ENCODE assay signal across 20 mouse cellular contexts in genomic region chr10:119415106-119415505, GRCm38 (mm10). TPM values are rescaled to one million over a fixed set of nuclear protein-coding genes. Genes with fewer than 3 reads are reported as not detected.
A peak's percentile ranks its signal among the peaks of the same experiment; 100 is the strongest.
DNase-seq lines count a peak whose midpoint lies in the region; ATAC-seq lines count a peak whose summit lies in the region.
"Had no signal": no experiment of that assay in that cellular context is flagged by ENCODE, and none has a peak within 500 bp of the region (broad histone marks: within the 10 kb centered on the region; RNA-seq: fewer than 3 reads in every experiment).

No protein-coding gene starts in this region.

- H3K27me3 ChIP-seq in hindbrain, embryonic 11.5 days (ENCODE audit: control insufficient read depth, insufficient read depth, low read length) = no peaks in the 10 kb centered on the region
- H3K27me3 ChIP-seq in hindbrain, embryonic 14.5 days (ENCODE audit: control insufficient read depth, insufficient read depth, low read length) = no peaks in the 10 kb centered on the region
- H3K27me3 ChIP-seq in midbrain, embryonic 11.5 days (ENCODE audit: control insufficient read depth, insufficient read depth, low read length) = no peaks in the 10 kb centered on the region
- no peaks in the 10 kb centered on the region for H3K27me3 ChIP-seq in midbrain, embryonic 10.5 days (ENCODE audit: low read depth, poor library complexity, severe bottlenecking)
- no peaks in the 10 kb centered on the region for H3K27me3 ChIP-seq in hindbrain, embryonic 16.5 days (replicated peaks; ENCODE audit: control insufficient read depth, insufficient read depth, low read length)
- H3K27me3 ChIP-seq: forebrain, embryonic 15.5 days; heart, embryonic 13.5 days had no signal

- H3K9ac ChIP-seq in hindbrain, embryonic 11.5 days (ENCODE audit: low read depth, low read length) = no peak overlapping the region
- no peak overlapping the region for H3K9ac ChIP-seq in hindbrain, embryonic 14.5 days
- no peak overlapping the region for H3K9ac ChIP-seq in midbrain, embryonic 11.5 days (ENCODE audit: low read length)
- no peak overlapping the region for H3K9ac ChIP-seq in hindbrain, embryonic 16.5 days (ENCODE audit: low read depth, low read length)
- H3K9ac ChIP-seq: forebrain, embryonic 15.5 days; heart, embryonic 13.5 days had no signal

- H3K9me3 ChIP-seq in hindbrain, embryonic 11.5 days (ENCODE audit: control insufficient read depth, low read length) = no peaks in the 10 kb centered on the region
- no peaks in the 10 kb centered on the region for H3K9me3 ChIP-seq in hindbrain, embryonic 14.5 days (ENCODE audit: control insufficient read depth, low read length)
- no peaks in the 10 kb centered on the region for H3K9me3 ChIP-seq in midbrain, embryonic 11.5 days (ENCODE audit: control insufficient read depth, low read length)
- no peaks in the 10 kb centered on the region for H3K9me3 ChIP-seq in midbrain, embryonic 10.5 days (replicated peaks)
- H3K9me3 ChIP-seq in hindbrain, embryonic 16.5 days (ENCODE audit: control insufficient read depth, low read length) = no peaks in the 10 kb centered on the region
- H3K9me3 ChIP-seq: embryonic facial prominence, embryonic 10.5 days; forebrain, embryonic 15.5 days; heart, embryonic 13.5 days had no signal

- DNase-seq in cerebellum, postnatal 10 days = peak; percentile 74
- DNase-seq in cerebellum, adult 9-10 months = no peak
- DNase-seq in hindbrain, embryonic 11.5 days (ENCODE audit: low spot score) = peak; percentile 6
- DNase-seq in hindbrain, embryonic 14.5 days (ENCODE audit: low spot score) = no peak
- peak; percentile 80 for DNase-seq in midbrain, embryonic 11.5 days (ENCODE audit: low spot score, missing footprints)
- DNase-seq in midbrain, embryonic 10.5 days (ENCODE audit: low spot score) = no peak
- DNase-seq in urinary bladder, postnatal 4 days (ENCODE audit: low spot score in 2 of 2) = no peak
- DNase-seq: adrenal gland, adult 8-10 months; adrenal gland, postnatal 36 days; B cell, adult 2 months; cerebellum, adult 11-12 months; gastrocnemius, postnatal 36 days; heart, postnatal 36 days had no signal

- no peak overlapping the region for H3K4me2 ChIP-seq in hindbrain, embryonic 11.5 days (replicated peaks; ENCODE audit: low read depth, low read length)
- no peak overlapping the region for H3K4me2 ChIP-seq in hindbrain, embryonic 14.5 days (replicated peaks)
- H3K4me2 ChIP-seq in midbrain, embryonic 11.5 days = no peak overlapping the region
- H3K4me2 ChIP-seq in hindbrain, embryonic 16.5 days (ENCODE audit: low read length) = no peak overlapping the region
- H3K4me2 ChIP-seq: forebrain, embryonic 15.5 days; heart, embryonic 13.5 days had no signal

- no peak overlapping the region for H3K27ac ChIP-seq in hindbrain, embryonic 11.5 days (ENCODE audit: low read depth, low read length)
- no peak overlapping the region for H3K27ac ChIP-seq in hindbrain, embryonic 14.5 days
- no peak overlapping the region for H3K27ac ChIP-seq in midbrain, embryonic 11.5 days (ENCODE audit: low read depth, low read length)
- H3K27ac ChIP-seq in midbrain, embryonic 10.5 days (replicated peaks) = no peak overlapping the region
- H3K27ac ChIP-seq in hindbrain, embryonic 16.5 days (ENCODE audit: low read depth, low read length) = no peak overlapping the region
- H3K27ac ChIP-seq: embryonic facial prominence, embryonic 10.5 days; forebrain, embryonic 15.5 days; heart, embryonic 13.5 days had no signal

- no peaks in the 10 kb centered on the region; the same call in 1 of the 2 replicates for H3K4me1 ChIP-seq in hindbrain, embryonic 11.5 days (replicated peaks; ENCODE audit: control insufficient read depth, insufficient read depth, low read length)
- no peaks in the 10 kb centered on the region for H3K4me1 ChIP-seq in hindbrain, embryonic 14.5 days (replicated peaks; ENCODE audit: control insufficient read depth, insufficient read depth, low read length)
- H3K4me1 ChIP-seq in midbrain, embryonic 11.5 days (ENCODE audit: control insufficient read depth, insufficient read depth, low read length) = no peaks in the 10 kb centered on the region
- no peaks in the 10 kb centered on the region for H3K4me1 ChIP-seq in midbrain, embryonic 10.5 days
- no peaks in the 10 kb centered on the region for H3K4me1 ChIP-seq in hindbrain, embryonic 16.5 days (ENCODE audit: control insufficient read depth, insufficient read depth, low read depth, low read length)
- H3K4me1 ChIP-seq: embryonic facial prominence, embryonic 10.5 days; forebrain, embryonic 15.5 days had no signal

- 55% methylated on average over 4 of the region's 4 CpGs for WGBS in hindbrain, embryonic 11.5 days
- 59% methylated on average over 4 of the region's 4 CpGs for WGBS in hindbrain, embryonic 14.5 days
- WGBS in midbrain, embryonic 11.5 days = 80% methylated on average over 4 of the region's 4 CpGs
- 66% methylated on average over 4 of the region's 4 CpGs for WGBS in midbrain, embryonic 10.5 days
- WGBS in hindbrain, embryonic 16.5 days = 59% methylated on average over 4 of the region's 4 CpGs

- ATAC-seq in hindbrain, embryonic 11.5 days (ENCODE audit: low FRiP score) = no peak
- no peak for ATAC-seq in hindbrain, embryonic 14.5 days (ENCODE audit: low FRiP score)
- ATAC-seq in midbrain, embryonic 11.5 days (ENCODE audit: low FRiP score) = no peak
- ATAC-seq in hindbrain, embryonic 16.5 days = peak; percentile 63; the same call in 1 of the 2 replicates
- ATAC-seq: CD4-positive, CD25-positive, alpha-beta regulatory T cell, adult 4 months; forebrain, embryonic 15.5 days; intestine, embryonic 16.5 days had no signal

- no peaks in the 10 kb centered on the region for H3K36me3 ChIP-seq in hindbrain, embryonic 11.5 days (ENCODE audit: control insufficient read depth, insufficient read depth, low read length)
- H3K36me3 ChIP-seq in hindbrain, embryonic 14.5 days (replicated peaks; ENCODE audit: control insufficient read depth, insufficient read depth) = no peaks in the 10 kb centered on the region
- H3K36me3 ChIP-seq in midbrain, embryonic 11.5 days (ENCODE audit: control insufficient read depth, insufficient read depth, low read length) = no peaks in the 10 kb centered on the region
- no peaks in the 10 kb centered on the region for H3K36me3 ChIP-seq in midbrain, embryonic 10.5 days
- no peaks in the 10 kb centered on the region for H3K36me3 ChIP-seq in hindbrain, embryonic 16.5 days (ENCODE audit: control insufficient read depth, insufficient read depth, low read length)
- H3K36me3 ChIP-seq: embryonic facial prominence, embryonic 10.5 days; forebrain, embryonic 15.5 days; G1E; heart, embryonic 13.5 days had no signal

- no peak overlapping the region for H3K4me3 ChIP-seq in hindbrain, embryonic 11.5 days (ENCODE audit: low read depth, low read length)
- no peak overlapping the region for H3K4me3 ChIP-seq in hindbrain, embryonic 14.5 days (replicated peaks; ENCODE audit: low read length)
- H3K4me3 ChIP-seq in midbrain, embryonic 11.5 days (ENCODE audit: low read depth, low read length) = no peak overlapping the region
- no peak overlapping the region for H3K4me3 ChIP-seq in midbrain, embryonic 10.5 days
- no peak overlapping the region for H3K4me3 ChIP-seq in hindbrain, embryonic 16.5 days (ENCODE audit: low read length)
- H3K4me3 ChIP-seq: embryonic facial prominence, embryonic 10.5 days; forebrain, embryonic 15.5 days; heart, embryonic 13.5 days had no signal

RNA-seq across cellular contexts. Expression of gene Grip1, which starts 38.5 kb away (rescaled TPM):
- 11.8 and 12.1 TPM in 2 replicates for polyA plus RNA-seq in hindbrain, embryonic 11.5 days (2014; fragmentation: Nextera tagmentation; extraction: Ambion mirVana)
- 18.5 and 20.9 TPM in 2 replicates for polyA plus RNA-seq in hindbrain, embryonic 14.5 days (2014; fragmentation: Nextera tagmentation; extraction: Ambion mirVana)
- polyA plus RNA-seq in midbrain, embryonic 11.5 days (2014; fragmentation: Nextera tagmentation; extraction: Ambion mirVana) = 8.5 and 9.7 TPM in 2 replicates
- 5.0 and 5.7 TPM in 2 replicates for polyA plus RNA-seq in midbrain, embryonic 10.5 days (2016; fragmentation: Nextera tagmentation; extraction: Ambion mirVana)
- polyA plus RNA-seq in hindbrain, embryonic 16.5 days (2015; fragmentation: Nextera tagmentation; extraction: Ambion mirVana) = 16.6 and 16.7 TPM in 2 replicates
- polyA plus RNA-seq: CD4-positive, CD25-positive, alpha-beta regulatory T cell, adult 4 months; G1E had no signal

Comparison
In these comparisons a context has a peak if more than half of its experiments do, and no peak if none do; other contexts are left out.
1. DNase-seq: peak in cerebellum, postnatal 10 days (2 of 2), hindbrain, embryonic 11.5 days (single experiment) and midbrain, embryonic 11.5 days (single experiment); none in cerebellum, adult 9-10 months (single experiment), hindbrain, embryonic 14.5 days (single experiment), midbrain, embryonic 10.5 days (single experiment) and urinary bladder, postnatal 4 days (0 of 2).